Comparison of ENCODE assay signal across 8 mouse cellular contexts in the genomic region with DNA sequence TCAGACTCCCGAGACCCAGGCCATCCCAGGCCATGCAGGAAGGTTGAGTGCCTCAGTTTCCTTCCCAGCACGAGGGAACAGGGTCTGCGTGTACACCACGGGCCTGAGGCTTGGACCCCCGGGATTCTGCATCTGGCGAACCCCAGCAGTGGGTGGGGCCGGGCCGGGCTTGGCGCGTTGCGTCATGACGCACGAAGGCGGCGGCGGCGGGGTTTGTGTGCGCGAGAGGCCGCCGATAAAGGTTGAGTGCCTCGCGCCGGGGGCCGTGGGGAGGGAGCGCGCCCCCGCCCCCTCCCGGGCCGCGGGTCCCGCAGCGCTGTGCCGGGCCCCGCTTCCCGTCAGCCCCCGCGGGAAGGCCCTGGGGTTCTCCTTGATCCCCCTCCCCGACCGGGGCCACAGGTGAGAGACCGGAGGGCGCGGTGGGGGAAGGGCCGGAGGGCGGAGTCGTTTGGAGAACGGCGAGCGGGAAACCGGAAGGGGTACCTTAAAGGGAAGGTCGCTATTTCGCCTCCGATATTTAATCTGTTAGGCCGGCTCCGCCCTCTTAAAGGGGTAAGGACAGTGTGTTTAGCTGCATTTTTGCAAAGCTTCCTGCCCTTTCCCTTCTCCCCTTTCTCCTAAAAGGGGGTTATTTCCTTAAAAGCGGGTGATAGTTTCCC. TPM values are rescaled to one million over a fixed set of nuclear protein-coding genes. Genes with fewer than 3 reads are reported as not detected.
DNase-seq lines count a peak whose midpoint lies in the region; ATAC-seq and TF ChIP-seq lines count a peak whose summit lies in the region.

A gene (plus strand): TSS at position 211 of the 659 bp plus-strand sequence.

- peaks cover 11% of the 10 kb centered on the region for H3K4me1 ChIP-seq in embryonic facial prominence, embryonic 14.5 days (ENCODE audit: control insufficient read depth, insufficient read depth, low read length)
- peaks cover 3% of the 10 kb centered on the region; the same call in 1 of the 2 replicates for H3K4me1 ChIP-seq in heart, adult 2 months (ENCODE audit: control insufficient read depth, insufficient read depth, low read length)
- H3K4me1 ChIP-seq in limb, embryonic 13.5 days = peaks cover 22% of the 10 kb centered on the region
- peaks cover 15% of the 10 kb centered on the region for H3K4me1 ChIP-seq in midbrain, embryonic 16.5 days (ENCODE audit: control insufficient read depth, insufficient read depth, low read length)

- H3K27ac ChIP-seq in embryonic facial prominence, embryonic 14.5 days (replicated peaks; ENCODE audit: low read depth, low read length) = peak within 1 kb of the TSS; percentile 96
- peak within 1 kb of the TSS; percentile 97 for H3K27ac ChIP-seq in heart, adult 2 months
- H3K27ac ChIP-seq in limb, embryonic 13.5 days = peak within 1 kb of the TSS; percentile 96
- H3K27ac ChIP-seq in midbrain, embryonic 16.5 days (ENCODE audit: low read length) = peak within 1 kb of the TSS; percentile 97

- TF ChIP-seq POLR2A in heart, adult 2 months (IDR thresholded peaks at IDR 0.05; ENCODE audit: insufficient read depth, low read depth, low read length) = peak; percentile 93

- H3K36me3 ChIP-seq in embryonic facial prominence, embryonic 14.5 days (ENCODE audit: control insufficient read depth, insufficient read depth, low read length) = peaks cover 29% of the 10 kb centered on the region
- H3K36me3 ChIP-seq in heart, adult 2 months (ENCODE audit: control insufficient read depth, insufficient read depth, low read length) = no peaks in the 10 kb centered on the region
- H3K36me3 ChIP-seq in limb, embryonic 13.5 days = peaks cover 27% of the 10 kb centered on the region
- peaks cover 7% of the 10 kb centered on the region for H3K36me3 ChIP-seq in midbrain, embryonic 16.5 days (ENCODE audit: control insufficient read depth, insufficient read depth, low read length)

- TF ChIP-seq EP300 in heart, adult 2 months (IDR thresholded peaks at IDR 0.05; ENCODE audit: insufficient read depth, low read depth, low read length) = 0 out of 2 replicates have a peak, but pooled peaks have one; percentile 11

- H3K9me3 ChIP-seq in embryonic facial prominence, embryonic 14.5 days (ENCODE audit: control insufficient read depth, low read length) = no peaks in the 10 kb centered on the region
- H3K9me3 ChIP-seq in limb, embryonic 13.5 days = no peaks in the 10 kb centered on the region
- H3K9me3 ChIP-seq in midbrain, embryonic 16.5 days (replicated peaks; ENCODE audit: control insufficient read depth, low read length, poor library complexity, severe bottlenecking) = no peaks in the 10 kb centered on the region

- no peak for TF ChIP-seq CTCF in heart, adult 2 months (IDR thresholded peaks at IDR 0.05)

- peak within 1 kb of the TSS; percentile 53 for H3K4me3 ChIP-seq in embryonic facial prominence, embryonic 14.5 days (ENCODE audit: low read depth, low read length)
- peak within 1 kb of the TSS; percentile 92 for H3K4me3 ChIP-seq in heart, adult 2 months
- peak within 1 kb of the TSS; percentile 67 for H3K4me3 ChIP-seq in limb, embryonic 13.5 days
- peak within 1 kb of the TSS; percentile 56 for H3K4me3 ChIP-seq in midbrain, embryonic 16.5 days (ENCODE audit: low read depth, low read length)

- H3K9ac ChIP-seq in embryonic facial prominence, embryonic 14.5 days (ENCODE audit: low read depth, low read length) = peak within 1 kb of the TSS; percentile 79
- peak within 1 kb of the TSS; percentile 92 for H3K9ac ChIP-seq in heart, adult 2 months (ENCODE audit: low read depth, low read length)
- H3K9ac ChIP-seq in limb, embryonic 13.5 days = peak within 1 kb of the TSS; percentile 85
- H3K9ac ChIP-seq in midbrain, embryonic 16.5 days (ENCODE audit: low read depth, low read length) = peak within 1 kb of the TSS; percentile 83

- peak within 1 kb of the TSS; percentile 61 for H3K4me2 ChIP-seq in embryonic facial prominence, embryonic 14.5 days (ENCODE audit: low read depth, low read length)
- peak within 1 kb of the TSS; percentile 84 for H3K4me2 ChIP-seq in limb, embryonic 13.5 days (replicated peaks)
- peak within 1 kb of the TSS; percentile 70 for H3K4me2 ChIP-seq in midbrain, embryonic 16.5 days (ENCODE audit: low read length)

- intact Hi-C loops in heart, adult 2 months (cut with DNase I) = loop anchor here (1.0 to 10.0 kb wide), 5 partner anchors 48 to 770 kb away; a partner anchor contains a TSS

- under 1% methylated on average over 21 of the region's 56 CpGs for WGBS in embryonic facial prominence, embryonic 14.5 days
- under 1% methylated on average over 56 of the region's 56 CpGs for WGBS in heart, adult 2 months
- WGBS in limb, embryonic 13.5 days = under 1% methylated on average over 54 of the region's 56 CpGs
- 0% methylated on average over 52 of the region's 56 CpGs for WGBS in midbrain, embryonic 16.5 days

- peak; percentile 91 for DNase-seq in 3T3-L1 (ENCODE audit: low read depth, low spot score)
- DNase-seq in adrenal gland, postnatal 4 days (ENCODE audit: low spot score in 2 of 2) = peak; percentile 81 to 92
- peak; percentile 96 for DNase-seq in embryonic facial prominence, embryonic 14.5 days (ENCODE audit: low spot score)
- DNase-seq in heart, adult 2 months = peak; percentile 95 to 96
- peak; percentile 88 to 94 for DNase-seq in kidney, adult 8-10 months
- DNase-seq in spleen, postnatal 10 days (ENCODE audit: low spot score in 2 of 2) = peak; percentile 95

- H3K79me2 ChIP-seq in heart, adult 2 months (replicated peaks; ENCODE audit: control insufficient read depth, insufficient read depth, low read length) = no peaks in the 10 kb centered on the region; the same call in 1 of the 2 replicates

- peak; percentile 91 for ATAC-seq in embryonic facial prominence, embryonic 14.5 days (ENCODE audit: low read depth)
- ATAC-seq in limb, embryonic 13.5 days (ENCODE audit: low FRiP score, low read depth) = peak; percentile 93
- peak; percentile 91 for ATAC-seq in midbrain, embryonic 16.5 days

- no peaks in the 10 kb centered on the region for H3K27me3 ChIP-seq in embryonic facial prominence, embryonic 14.5 days (replicated peaks; ENCODE audit: control insufficient read depth, insufficient read depth, low read length)
- H3K27me3 ChIP-seq in heart, adult 2 months (ENCODE audit: control insufficient read depth, insufficient read depth, low read length) = no peaks in the 10 kb centered on the region
- H3K27me3 ChIP-seq in limb, embryonic 13.5 days = no peaks in the 10 kb centered on the region
- H3K27me3 ChIP-seq in midbrain, embryonic 16.5 days (ENCODE audit: control insufficient read depth, insufficient read depth, low read depth, low read length) = no peaks in the 10 kb centered on the region

RNA-seq across cellular contexts. Expression of the gene that starts here (rescaled TPM):
- 10 to 100 TPM; 24.4 to 26.9 TPM for total RNA-seq in adrenal gland, postnatal 4 days (2021)
- polyA plus RNA-seq in embryonic facial prominence, embryonic 14.5 days (2014; fragmentation: Nextera tagmentation; extraction: Ambion mirVana) = 3.7 and 4.0 TPM in 2 replicates
- 1 to 10 TPM; 6.8 to 9.4 TPM for total RNA-seq in heart, adult 2 months (2021)
- 6.1 and 7.5 TPM in 2 replicates for polyA plus RNA-seq in heart, adult 2 months (2012; rRNA removed)
- polyA plus RNA-seq in limb, embryonic 13.5 days (2015; fragmentation: Nextera tagmentation; extraction: Ambion mirVana) = 4.2 and 4.3 TPM in 2 replicates
- polyA plus RNA-seq in midbrain, embryonic 16.5 days (2015; fragmentation: Nextera tagmentation; extraction: Ambion mirVana) = 3.1 and 3.6 TPM in 2 replicates

Comparison
In these comparisons a context has a peak if more than half of its experiments do, and no peak if none do; other contexts are left out.
1. Peak in every context shown above with its lines: DNase-seq, ATAC-seq, H3K4me3 ChIP-seq and H3K27ac ChIP-seq.